Mouse (Mus musculus) midbrain, embryonic 16.5 days (tissue): ENCODE data around the gene Sac3d1. TPM values are rescaled to one million over a fixed set of nuclear protein-coding genes. Genes with fewer than 3 reads are reported as not detected.

Experiments used
- ATAC-seq: fragments of 200-750 bp; cut with Nextera tagmentation; 2 replicates; pipeline ENCODE4 v1.8.0; 2017; ENCODE audit warnings: moderate TSS enrichment
- H3K27ac ChIP-seq: fragments of 300-500 bp; sonication (generic); 2 replicates; pipeline ENCODE4 v1.5.1; 2014; ENCODE audit warnings: mild to moderate bottlenecking, low read length, mixed read lengths
- H3K27me3 ChIP-seq: fragments of 300-500 bp; sonication (generic); 2 replicates; pipeline ENCODE4 v1.6.1; 2014; ENCODE audit warnings: low read depth, low read length, mixed read lengths; ENCODE audit not compliant: control insufficient read depth, insufficient read depth
- H3K36me3 ChIP-seq: fragments of 300-500 bp; sonication (generic); 2 replicates; pipeline ENCODE4 v1.6.1; 2014; ENCODE audit warnings: mild to moderate bottlenecking, low read length, moderate library complexity, mixed read lengths; ENCODE audit not compliant: control insufficient read depth, insufficient read depth
- H3K4me1 ChIP-seq: fragments of 300-500 bp; sonication (generic); 2 replicates; pipeline ENCODE4 v1.6.1; 2014; ENCODE audit warnings: mild to moderate bottlenecking, low read length, mixed read lengths; ENCODE audit not compliant: control insufficient read depth, insufficient read depth
- H3K4me2 ChIP-seq: fragments of 300-500 bp; sonication (generic); 2 replicates; pipeline ENCODE4 v1.6.1; 2014; ENCODE audit warnings: mild to moderate bottlenecking, low read length, mixed read lengths
- H3K4me3 ChIP-seq: fragments of 300-500 bp; sonication (generic); 2 replicates; pipeline ENCODE4 v1.5.1; 2014; ENCODE audit warnings: low read depth, mild to moderate bottlenecking, low read length, moderate library complexity, mixed read lengths
- H3K9ac ChIP-seq: fragments of 300-500 bp; sonication (generic); 2 replicates; pipeline ENCODE4 v1.6.1; 2014; ENCODE audit warnings: low read depth, low read length, mixed read lengths
- H3K9me3 ChIP-seq: fragments of 300-500 bp; sonication (generic); replicated peaks from 2 replicates; pipeline ENCODE4 v1.6.1; 2014; ENCODE audit warnings: mild to moderate bottlenecking, low read length, mixed read lengths; ENCODE audit not compliant: control insufficient read depth, poor library complexity, severe bottlenecking
- WGBS: fragments of 180-500 bp; shearing (Covaris S2); extraction: QIAGEN DNeasy Blood & Tissue Kit; methylation state at CpG from one replicate; pipeline ENCODE4 v1.1.7; 2014; 5-methylcytosine and 5-hydroxymethylcytosine counted together
- polyA plus RNA-seq: library from polyadenylated mRNA; unstranded; fragments of >200 nt; fragmentation: Nextera tagmentation; extraction: Ambion mirVana; gene quantifications from 2 replicates; pipeline ENCODE4 v1.2.1, GENCODE M21; 2015

The Sac3d1 gene
- polyA plus RNA-seq, 1 experiment from 2014 or later, result 45.2 TPM

GRCm38 (mm10) chr19:6084478-6085248 is 33.8 kb downstream of the Sac3d1 start, which contains the start of the genes Zfpl1 and Cdca5:
TSS of gene Zfpl1 (minus strand) at chr19:6084956.
TSS of gene Cdca5 (plus strand) at chr19:6084983.
- Histone ChIP-seq H3K27me3 (no peaks in the 10 kb centered on the region), H3K4me3 (peak within 1 kb of the TSS; percentile 76), H3K9me3 (no peaks in the 10 kb centered on the region), H3K9ac (peak within 1 kb of the TSS; percentile 78), H3K27ac (peak within 1 kb of the TSS; percentile 63; the same call in 1 of the 2 replicates), H3K36me3 (peaks cover 16% of the 10 kb centered on the region), H3K4me2 (peak within 1 kb of the TSS; percentile 94), H3K4me1 (peaks cover 18% of the 10 kb centered on the region)
- WGBS, result 0% methylated on average over 58 of the region's 58 CpGs
- ATAC-seq, result peak; percentile 91

GRCm38 (mm10) chr19:6082156-6082555 is 36.3 kb downstream of the Sac3d1 start, which contains the start of gene Gm28374:
TSS of gene Gm28374 (minus strand) at chr19:6082256.
- Histone ChIP-seq H3K4me2 (no peak within 1 kb of the TSS), H3K4me3 (no peak within 1 kb of the TSS), H3K27ac (no peak within 1 kb of the TSS), H3K27me3 (no peaks in the 10 kb centered on the region), H3K9ac (no peak within 1 kb of the TSS), H3K36me3 (peaks cover 16% of the 10 kb centered on the region), H3K9me3 (no peaks in the 10 kb centered on the region), H3K4me1 (peaks cover 24% of the 10 kb centered on the region)
- ATAC-seq, result no peak
- 89% methylated on average over 9 of the region's 9 CpGs for WGBS

- Histone ChIP-seq H3K27me3 (no peaks in the 10 kb centered on the region), H3K4me2 (no peak within 1 kb of the TSS), H3K4me1 (peaks cover 29% of the 10 kb centered on the region), H3K9ac (no peak within 1 kb of the TSS), H3K27ac (no peak within 1 kb of the TSS), H3K9me3 (no peaks in the 10 kb centered on the region), H3K4me3 (no peak within 1 kb of the TSS), H3K36me3 (peaks cover 16% of the 10 kb centered on the region)
- ATAC-seq, result no peak
- WGBS, result 94% methylated on average over 12 of the region's 12 CpGs
These were observed 38.4 kb downstream of the Sac3d1 start, which contains the start of gene Tmem262 for GRCm38 (mm10) chr19:6079983-6080480. TSS of gene Tmem262 (plus strand) at chr19:6080033.

GRCm38 (mm10) chr19:6076564-6077393 is 41.7 kb downstream of the Sac3d1 start, which contains the start of gene Vps51:
TSS of gene Vps51 (minus strand) at chr19:6077231.
- Histone ChIP-seq H3K4me1 (peaks cover 18% of the 10 kb centered on the region), H3K27me3 (no peaks in the 10 kb centered on the region), H3K36me3 (peaks cover 12% of the 10 kb centered on the region), H3K9me3 (no peaks in the 10 kb centered on the region), H3K4me3 (peak within 1 kb of the TSS; percentile 87), H3K4me2 (peak within 1 kb of the TSS; percentile 80), H3K9ac (peak within 1 kb of the TSS; percentile 88), H3K27ac (peak within 1 kb of the TSS; percentile 91)
- peak; percentile 93 for ATAC-seq
- WGBS, result 1% methylated on average over 33 of the region's 33 CpGs

GRCm38 (mm10) chr19:6073889-6074288 is 44.6 kb downstream of the Sac3d1 start:
- Histone ChIP-seq H3K27ac (no peak overlapping the region), H3K9me3 (no peaks in the 10 kb centered on the region), H3K4me3 (no peak overlapping the region), H3K9ac (no peak overlapping the region), H3K4me1 (peaks cover 18% of the 10 kb centered on the region), H3K36me3 (peaks cover 26% of the 10 kb centered on the region), H3K27me3 (no peaks in the 10 kb centered on the region), H3K4me2 (no peak overlapping the region)
- WGBS, result 93% methylated on average over 5 of the region's 5 CpGs
- no peak for ATAC-seq

- H3K4me3 ChIP-seq, result no peak overlapping the region
- H3K4me1 ChIP-seq, result peaks cover 24% of the 10 kb centered on the region
- no peak overlapping the region for H3K4me2 ChIP-seq
- H3K9me3 ChIP-seq, result no peaks in the 10 kb centered on the region
- WGBS, result 94% methylated on average over 19 of the region's 19 CpGs
- H3K27me3 ChIP-seq, result no peaks in the 10 kb centered on the region
- H3K27ac ChIP-seq, result no peak overlapping the region
- no peak for ATAC-seq
- no peak overlapping the region for H3K9ac ChIP-seq
- H3K36me3 ChIP-seq, result peaks cover 26% of the 10 kb centered on the region
These were observed 47.2 kb downstream of the Sac3d1 start for GRCm38 (mm10) chr19:6071261-6071660.

- peaks cover 24% of the 10 kb centered on the region for H3K4me1 ChIP-seq
- ATAC-seq, result no peak
- H3K27ac ChIP-seq, result no peak overlapping the region
- no peaks in the 10 kb centered on the region for H3K27me3 ChIP-seq
- no peaks in the 10 kb centered on the region for H3K9me3 ChIP-seq
- H3K4me3 ChIP-seq, result no peak overlapping the region
- 94% methylated on average over 31 of the region's 31 CpGs for WGBS
- no peak overlapping the region for H3K4me2 ChIP-seq
- no peak overlapping the region for H3K9ac ChIP-seq
- H3K36me3 ChIP-seq, result peaks cover 26% of the 10 kb centered on the region
These were observed 47.7 kb downstream of the Sac3d1 start for GRCm38 (mm10) chr19:6070571-6071250.

- no peak overlapping the region for H3K9ac ChIP-seq
- no peaks in the 10 kb centered on the region for H3K9me3 ChIP-seq
- H3K27me3 ChIP-seq, result no peaks in the 10 kb centered on the region
- peaks cover 22% of the 10 kb centered on the region for H3K4me1 ChIP-seq
- WGBS, result 93% methylated on average over 10 of the region's 10 CpGs
- peaks cover 26% of the 10 kb centered on the region for H3K36me3 ChIP-seq
- no peak overlapping the region for H3K4me3 ChIP-seq
- no peak overlapping the region for H3K4me2 ChIP-seq
- ATAC-seq, result no peak
- no peak overlapping the region for H3K27ac ChIP-seq
These were observed 48.6 kb downstream of the Sac3d1 start for GRCm38 (mm10) chr19:6069851-6070250.
